Mouse (Mus musculus): Measurements from ENCODE around the gene Myh10. TPM values are rescaled to one million over a fixed set of nuclear protein-coding genes. Genes with fewer than 3 reads are reported as not detected.

The Myh10 gene
- polyA plus RNA-seq, 1 experiment from 2014 or later, result 174 TPM

GRCm38 (mm10) chr11:68832793-68833192 is 141.4 kb downstream of the Myh10 start:
- H3K27ac ChIP-seq, result no peak overlapping the region
- peaks cover 72% of the 10 kb centered on the region for H3K36me3 ChIP-seq (replicated peaks)
- no peaks in the 10 kb centered on the region for H3K9me3 ChIP-seq
- H3K9ac ChIP-seq, result no peak overlapping the region
- no peak for ATAC-seq (ENCODE audit: low FRiP score)
- H3K4me2 ChIP-seq, result no peak overlapping the region
- H3K4me3 ChIP-seq (replicated peaks), result no peak overlapping the region
- H3K4me1 ChIP-seq, result no peaks in the 10 kb centered on the region
- 76% methylated on average over 4 of the region's 4 CpGs for WGBS
- H3K27me3 ChIP-seq, result no peaks in the 10 kb centered on the region

GRCm38 (mm10) chr11:68833593-68833992 is 142.2 kb downstream of the Myh10 start:
- Histone ChIP-seq H3K27me3 (no peaks in the 10 kb centered on the region), H3K9me3 (no peaks in the 10 kb centered on the region), H3K4me1 (no peaks in the 10 kb centered on the region), H3K9ac (no peak overlapping the region), H3K36me3 (replicated peaks) (peaks cover 65% of the 10 kb centered on the region), H3K4me2 (no peak overlapping the region), H3K4me3 (replicated peaks) (no peak overlapping the region), H3K27ac (no peak overlapping the region)
- ATAC-seq (ENCODE audit: low FRiP score), result no peak

- Histone ChIP-seq H3K36me3 (replicated peaks) (peaks cover 63% of the 10 kb centered on the region), H3K4me3 (replicated peaks) (no peak overlapping the region)
- WGBS, result 93% methylated on average over 3 of the region's 3 CpGs
These were observed 143.7 kb downstream of the Myh10 start for GRCm38 (mm10) chr11:68835034-68835433.

GRCm38 (mm10) chr11:68839606-68840005 is 148.2 kb downstream of the Myh10 start:
- H3K9ac ChIP-seq, result no peak overlapping the region
- H3K27ac ChIP-seq, result no peak overlapping the region
- ATAC-seq (ENCODE audit: low FRiP score), result no peak
- peaks cover 61% of the 10 kb centered on the region for H3K36me3 ChIP-seq (replicated peaks)
- no peaks in the 10 kb centered on the region for H3K4me1 ChIP-seq
- no peaks in the 10 kb centered on the region for H3K9me3 ChIP-seq
- no peak overlapping the region for H3K4me2 ChIP-seq
- H3K27me3 ChIP-seq, result no peaks in the 10 kb centered on the region
- WGBS, result 58% methylated on average over 5 of the region's 5 CpGs
- H3K4me3 ChIP-seq (replicated peaks), result no peak overlapping the region

More at GRCm38 (mm10) chr11:68835034-68835433, 143.7 kb downstream of the Myh10 start:
- no peaks in the 10 kb centered on the region for H3K27me3 ChIP-seq
- H3K9ac ChIP-seq, result no peak overlapping the region
- H3K27ac ChIP-seq, result no peak overlapping the region
- H3K4me2 ChIP-seq, result no peak overlapping the region
- H3K4me1 ChIP-seq, result no peaks in the 10 kb centered on the region
- ATAC-seq (ENCODE audit: low FRiP score), result no peak
- no peaks in the 10 kb centered on the region for H3K9me3 ChIP-seq

- Histone ChIP-seq H3K9me3 (no peaks in the 10 kb centered on the region), H3K9ac (no peak overlapping the region), H3K4me1 (peaks cover 27% of the 10 kb centered on the region), H3K4me3 (replicated peaks) (no peak overlapping the region), H3K27ac (no peak overlapping the region), H3K36me3 (replicated peaks) (no peaks in the 10 kb centered on the region), H3K27me3 (peaks cover 9% of the 10 kb centered on the region), H3K4me2 (no peak overlapping the region)
- ATAC-seq (ENCODE audit: low FRiP score), result no peak
- 90% methylated on average over 7 of the region's 7 CpGs for WGBS
These were observed 159.5 kb downstream of the Myh10 start for GRCm38 (mm10) chr11:68850862-68851261.

- WGBS, result 4% methylated on average over 13 of the region's 13 CpGs
- H3K36me3 ChIP-seq (replicated peaks), result no peaks in the 10 kb centered on the region
- H3K27ac ChIP-seq, result peak overlapping the region; percentile 97
- no peaks in the 10 kb centered on the region for H3K9me3 ChIP-seq
- H3K4me1 ChIP-seq, result peaks cover 27% of the 10 kb centered on the region
- peak overlapping the region; percentile 83 for H3K4me3 ChIP-seq (replicated peaks)
- ATAC-seq (ENCODE audit: low FRiP score), result no peak
- peak overlapping the region; percentile 71 for H3K4me2 ChIP-seq
- peak overlapping the region; percentile 92 for H3K9ac ChIP-seq
- peaks cover 10% of the 10 kb centered on the region for H3K27me3 ChIP-seq
These were observed 160.5 kb downstream of the Myh10 start for GRCm38 (mm10) chr11:68851644-68852485.

- Histone ChIP-seq H3K4me3 (replicated peaks) (peak overlapping the region; percentile 83), H3K4me1 (peaks cover 27% of the 10 kb centered on the region), H3K27me3 (peaks cover 10% of the 10 kb centered on the region), H3K27ac (peak overlapping the region; percentile 97), H3K36me3 (replicated peaks) (no peaks in the 10 kb centered on the region), H3K4me2 (peak overlapping the region; percentile 71), H3K9me3 (no peaks in the 10 kb centered on the region), H3K9ac (peak overlapping the region; percentile 92)
- under 1% methylated on average over 33 of the region's 36 CpGs for WGBS
- ATAC-seq (ENCODE audit: low FRiP score), result peak; percentile 28
These were observed 161.1 kb downstream of the Myh10 start for GRCm38 (mm10) chr11:68852486-68852901.

GRCm38 (mm10) chr11:68852932-68853409 is 161.6 kb downstream of the Myh10 start:
- Histone ChIP-seq H3K9me3 (no peaks in the 10 kb centered on the region), H3K27ac (peak overlapping the region; percentile 97), H3K9ac (peak overlapping the region; percentile 92), H3K4me1 (peaks cover 27% of the 10 kb centered on the region), H3K27me3 (peaks cover 10% of the 10 kb centered on the region), H3K4me3 (replicated peaks) (peak overlapping the region; percentile 83), H3K4me2 (peak overlapping the region; percentile 71), H3K36me3 (replicated peaks) (no peaks in the 10 kb centered on the region)
- under 1% methylated on average over 42 of the region's 42 CpGs for WGBS
- peak; percentile 99 for ATAC-seq (ENCODE audit: low FRiP score)

GRCm38 (mm10) chr11:68853611-68854401 is 162.4 kb downstream of the Myh10 start:
- Histone ChIP-seq H3K4me1 (peaks cover 27% of the 10 kb centered on the region), H3K4me3 (replicated peaks) (peak overlapping the region; percentile 83), H3K36me3 (replicated peaks) (no peaks in the 10 kb centered on the region), H3K27me3 (peaks cover 10% of the 10 kb centered on the region), H3K27ac (peak overlapping the region; percentile 97), H3K4me2 (peak overlapping the region; percentile 71), H3K9me3 (no peaks in the 10 kb centered on the region), H3K9ac (peak overlapping the region; percentile 92)
- ATAC-seq (ENCODE audit: low FRiP score), result no peak
- 52% methylated on average over 14 of the region's 14 CpGs for WGBS

- Histone ChIP-seq H3K4me2 (no peak overlapping the region), H3K36me3 (replicated peaks) (no peaks in the 10 kb centered on the region), H3K9me3 (no peaks in the 10 kb centered on the region), H3K4me1 (peaks cover 27% of the 10 kb centered on the region), H3K27me3 (peaks cover 10% of the 10 kb centered on the region), H3K4me3 (replicated peaks) (no peak overlapping the region), H3K9ac (no peak overlapping the region), H3K27ac (no peak overlapping the region)
- no peak for ATAC-seq (ENCODE audit: low FRiP score)
- 88% methylated on average over 3 of the region's 3 CpGs for WGBS
These were observed 163.3 kb downstream of the Myh10 start for GRCm38 (mm10) chr11:68854621-68855020.

- no peak overlapping the region for H3K4me3 ChIP-seq (replicated peaks)
- ATAC-seq (ENCODE audit: low FRiP score), result no peak
- no peaks in the 10 kb centered on the region for H3K36me3 ChIP-seq (replicated peaks)
- no peak overlapping the region for H3K27ac ChIP-seq
- no peaks in the 10 kb centered on the region for H3K9me3 ChIP-seq
- H3K27me3 ChIP-seq, result peaks cover 10% of the 10 kb centered on the region
- WGBS, result 94% methylated on average over 3 of the region's 3 CpGs
- no peak overlapping the region for H3K4me2 ChIP-seq
- H3K9ac ChIP-seq, result no peak overlapping the region
- peaks cover 9% of the 10 kb centered on the region; the same call in 1 of the 2 replicates for H3K4me1 ChIP-seq
These were observed 166.0 kb downstream of the Myh10 start for GRCm38 (mm10) chr11:68857329-68857728.

GRCm38 (mm10) chr11:68859943-68860593 is 168.7 kb downstream of the Myh10 start:
- no peak for ATAC-seq (ENCODE audit: low FRiP score)
- Histone ChIP-seq H3K4me1 (no peaks in the 10 kb centered on the region), H3K4me2 (no peak overlapping the region), H3K36me3 (replicated peaks) (no peaks in the 10 kb centered on the region), H3K4me3 (replicated peaks) (no peak overlapping the region), H3K9ac (no peak overlapping the region), H3K27me3 (peaks cover 5% of the 10 kb centered on the region), H3K27ac (no peak overlapping the region), H3K9me3 (no peaks in the 10 kb centered on the region)
- 86% methylated on average over 8 of the region's 8 CpGs for WGBS

Measured in forebrain, embryonic 12.5 days (tissue).